Mouse (Mus musculus) embryonic fibroblast, embryonic 13.5 days (primary cell): ENCODE data around the gene Idi1.

Experiments
- CTCF ChIP-seq: IDR thresholded peaks from 2 replicates; pipeline ENCODE4 v1.5.1; 2011; ENCODE audit warnings: mild to moderate bottlenecking, control low read depth, low read length, moderate library complexity, borderline replicate concordance; ENCODE audit not compliant: insufficient read depth
- POLR2A ChIP-seq: IDR thresholded peaks from 2 replicates; pipeline ENCODE4 v1.6.1; 2011; ENCODE audit warnings: low read depth, mild to moderate bottlenecking, control low read depth, low read length, moderate library complexity

DNA sequence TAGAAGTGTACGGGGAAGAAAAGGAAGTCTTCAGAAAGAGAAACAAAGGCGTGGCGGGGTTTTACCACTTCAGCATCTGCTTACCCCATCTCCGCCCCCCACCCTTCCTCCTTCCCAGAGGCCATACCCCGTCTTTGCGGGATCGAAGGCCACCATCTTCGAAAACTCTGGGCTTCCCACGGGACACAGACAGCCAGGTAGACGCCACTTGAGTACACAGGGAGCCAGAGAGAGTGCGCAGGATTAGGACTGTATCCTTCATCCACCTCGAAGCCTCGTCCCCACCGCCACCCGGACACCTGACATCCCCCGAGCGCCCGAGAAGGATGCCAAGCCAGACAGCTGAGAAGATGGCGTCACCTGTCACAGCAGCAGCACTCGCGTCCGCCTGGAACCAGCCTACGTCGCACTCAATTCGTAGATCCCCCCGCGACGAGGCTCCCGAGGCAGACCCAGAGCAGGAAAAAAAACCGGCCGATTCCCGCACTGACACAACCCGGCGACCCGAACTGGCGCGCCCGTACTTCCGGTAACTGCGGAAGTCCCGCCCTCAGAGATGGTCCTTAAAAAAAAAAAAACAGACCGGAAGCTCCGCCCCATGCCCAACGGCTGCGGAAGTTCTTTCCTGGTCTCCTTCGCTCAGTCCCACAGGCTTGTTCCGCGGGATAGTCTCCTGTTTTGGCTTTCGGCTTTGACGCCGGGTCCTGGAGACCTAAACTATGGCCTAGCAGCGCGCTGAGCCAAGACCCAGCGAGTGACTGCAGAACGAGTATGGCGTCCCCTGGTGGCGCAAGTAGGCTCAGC is 14.6 kb upstream of the Idi1 start:
- TF ChIP-seq CTCF (peak; percentile 88), POLR2A (peak; percentile 93)
